Comparison of ENCODE assay signal across 20 mouse cellular contexts in genomic region chr5:21936627-21937026, GRCm38 (mm10).
"Had no signal": no experiment of that assay in that cellular context is flagged by ENCODE, and none has a peak within 500 bp of the region (broad histone marks: within the 10 kb centered on the region; RNA-seq: fewer than 3 reads in every experiment).

No protein-coding gene starts in this region.

- H3K9ac ChIP-seq: limb, embryonic 13.5 days; liver, embryonic 12.5 days; liver, embryonic 15.5 days; lung, embryonic 15.5 days; neural tube, embryonic 12.5 days; neural tube, embryonic 15.5 days had no signal

- H3K4me1 ChIP-seq: liver, embryonic 12.5 days; liver, embryonic 15.5 days; megakaryocyte, embryonic 14.5 days had no signal

- H3K27me3 ChIP-seq: limb, embryonic 13.5 days; liver, embryonic 12.5 days; liver, embryonic 15.5 days; lung, embryonic 15.5 days; megakaryocyte, embryonic 14.5 days; neural tube, embryonic 12.5 days; neural tube, embryonic 15.5 days had no signal

- H3K9me3 ChIP-seq: limb, embryonic 13.5 days; liver, embryonic 12.5 days; liver, embryonic 15.5 days; lung, embryonic 15.5 days; megakaryocyte, embryonic 14.5 days; neural tube, embryonic 12.5 days; neural tube, embryonic 15.5 days had no signal

- ATAC-seq: liver, embryonic 12.5 days had no signal

- DNase-seq: kidney, adult 18-20 months; kidney, adult 9 months; kidney, postnatal 14 days; kidney, postnatal 4 days; left cerebral cortex, postnatal 4 days; liver; lung, adult 18-20 months; midbrain, embryonic 14.5 days; retina, postnatal 1 day; right cerebral cortex, postnatal 25 days; thymus, adult 18-20 months; thymus, postnatal 36 days had no signal

- H3K36me3 ChIP-seq: limb, embryonic 13.5 days; lung, embryonic 15.5 days; neural tube, embryonic 12.5 days; neural tube, embryonic 15.5 days had no signal

- H3K27ac ChIP-seq: limb, embryonic 13.5 days; liver, embryonic 12.5 days; liver, embryonic 15.5 days; lung, embryonic 15.5 days; neural tube, embryonic 12.5 days; neural tube, embryonic 15.5 days had no signal

- H3K4me2 ChIP-seq: limb, embryonic 13.5 days; liver, embryonic 12.5 days; liver, embryonic 15.5 days; lung, embryonic 15.5 days; midbrain, embryonic 11.5 days; neural tube, embryonic 12.5 days; neural tube, embryonic 15.5 days had no signal

- H3K4me3 ChIP-seq: limb, embryonic 13.5 days; liver, embryonic 12.5 days; liver, embryonic 15.5 days; lung, embryonic 15.5 days; megakaryocyte, embryonic 14.5 days; neural tube, embryonic 12.5 days; neural tube, embryonic 15.5 days had no signal
